Mouse (Mus musculus): ENCODE data around the gene Iqgap3.
A peak's percentile ranks its signal among the peaks of the same experiment; 100 is the strongest.

The Iqgap3 gene

GRCm38 (mm10) chr3:88148776-88149509 lies 67.2 kb downstream of the Iqgap3 start:
- peak; percentile 26; the same call in 1 of the 2 replicates for TF ChIP-seq GATA4 (IDR thresholded peaks at IDR 0.05; ENCODE audit: insufficient replicate concordance, low read length)

DNA sequence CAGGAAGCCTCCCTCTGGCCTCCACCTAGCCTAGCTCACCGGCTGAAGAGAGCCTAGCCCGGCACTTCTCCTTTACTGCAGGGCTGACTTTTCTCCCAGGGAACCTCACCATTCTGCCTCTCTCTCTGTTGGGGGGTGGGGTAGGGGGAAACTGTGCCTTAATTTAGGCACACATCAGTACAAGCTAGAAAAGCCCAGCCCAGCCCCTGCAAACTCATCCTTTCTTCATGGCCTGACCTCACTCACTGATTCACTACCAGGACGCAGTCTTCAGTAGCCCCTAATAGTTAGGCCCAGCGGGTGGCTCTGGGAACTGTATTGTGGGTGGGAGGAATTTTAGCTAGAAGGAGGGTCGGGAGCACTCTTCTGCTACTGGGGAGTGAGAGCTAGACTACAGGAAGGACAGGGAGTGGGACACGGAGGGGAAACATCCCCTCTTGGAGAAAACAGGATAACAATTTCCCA lies 67.8 kb downstream of the Iqgap3 start:
- TF ChIP-seq GATA4 (IDR thresholded peaks at IDR 0.05; ENCODE audit: insufficient replicate concordance, low read length) = no peak

DNA sequence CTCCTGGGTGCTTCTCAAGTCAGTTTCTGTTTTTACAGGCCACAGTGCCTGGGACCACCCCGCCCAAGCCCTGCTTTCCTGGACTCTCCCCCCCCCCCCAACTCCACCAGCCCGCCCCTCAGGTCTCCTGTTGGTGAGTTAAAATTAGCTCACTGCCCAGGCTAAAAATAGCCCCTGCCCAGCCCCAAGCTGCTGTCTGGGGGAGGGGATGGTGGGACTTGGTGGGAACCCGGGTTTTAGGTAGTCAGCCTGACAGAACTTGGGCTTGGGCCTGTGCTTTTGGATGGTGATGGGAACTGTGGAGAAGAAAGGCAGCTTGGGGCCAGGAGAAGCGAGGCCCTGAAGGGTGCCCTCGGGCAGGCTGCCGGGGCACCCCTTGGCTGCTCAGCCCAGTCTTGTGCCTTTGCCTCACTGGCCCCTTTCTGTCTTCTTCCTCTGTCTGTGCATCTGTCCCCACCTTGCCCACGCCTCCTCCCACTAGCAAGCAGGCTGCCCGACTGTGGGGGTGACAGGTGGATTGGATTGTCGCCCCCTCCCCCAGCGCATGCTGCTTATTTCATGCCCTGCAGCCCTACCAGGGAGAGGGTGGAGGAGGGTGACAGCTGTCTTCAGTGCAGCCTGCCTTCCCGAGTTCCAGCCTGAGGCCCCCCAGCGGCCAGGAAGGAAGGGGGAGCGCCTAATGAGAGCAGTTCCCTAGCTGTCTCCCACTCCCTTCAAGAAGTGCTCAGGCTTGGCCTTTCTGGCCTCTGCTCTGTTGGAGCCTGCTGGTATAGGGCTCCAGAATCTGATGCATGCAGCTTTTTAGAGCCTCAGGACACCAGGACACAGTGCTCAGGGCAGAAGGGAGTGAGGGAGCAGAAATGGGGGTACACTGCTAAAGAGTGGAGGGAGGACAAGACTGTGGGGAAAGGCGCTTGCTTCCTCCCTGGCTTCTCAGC lies 68.6 kb downstream of the Iqgap3 start:
- TF ChIP-seq GATA4 (IDR thresholded peaks at IDR 0.05; ENCODE audit: insufficient replicate concordance, low read length) = no peak

GRCm38 (mm10) chr3:88150999-88151364 lies 69.2 kb downstream of the Iqgap3 start:
- no peak for TF ChIP-seq GATA4 (IDR thresholded peaks at IDR 0.05; ENCODE audit: insufficient replicate concordance, low read length)

DNA sequence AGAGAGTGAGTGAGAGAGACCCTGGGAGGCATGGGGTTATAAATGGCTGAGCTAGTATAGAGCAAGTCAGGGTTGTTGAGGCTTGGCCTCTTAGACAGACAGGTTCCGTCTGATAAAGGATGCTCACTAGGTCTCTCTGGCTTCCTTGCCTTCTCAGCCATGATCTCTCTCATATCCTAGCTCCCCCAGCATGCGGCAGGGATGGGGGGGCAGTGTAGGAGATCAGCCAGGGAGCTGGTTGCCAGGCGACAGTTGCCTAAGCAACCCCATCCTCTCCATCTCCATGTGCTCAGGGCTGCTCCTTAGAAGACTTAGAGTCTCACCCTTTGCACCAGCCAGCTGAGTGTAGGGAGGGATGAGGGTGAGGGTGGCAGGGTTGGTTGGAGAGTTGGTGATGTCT lies 70.3 kb downstream of the Iqgap3 start:
- no peak for TF ChIP-seq GATA4 (IDR thresholded peaks at IDR 0.05; ENCODE audit: insufficient replicate concordance, low read length)

- TF ChIP-seq GATA4 (IDR thresholded peaks at IDR 0.05; ENCODE audit: insufficient replicate concordance, low read length) = no peak
Measured at GRCm38 (mm10) chr3:88153290-88154011, 71.7 kb downstream of the Iqgap3 start.

- no peak for TF ChIP-seq GATA4 (IDR thresholded peaks at IDR 0.05; ENCODE audit: insufficient replicate concordance, low read length)
Measured at GRCm38 (mm10) chr3:88154236-88154635, 72.5 kb downstream of the Iqgap3 start.

DNA sequence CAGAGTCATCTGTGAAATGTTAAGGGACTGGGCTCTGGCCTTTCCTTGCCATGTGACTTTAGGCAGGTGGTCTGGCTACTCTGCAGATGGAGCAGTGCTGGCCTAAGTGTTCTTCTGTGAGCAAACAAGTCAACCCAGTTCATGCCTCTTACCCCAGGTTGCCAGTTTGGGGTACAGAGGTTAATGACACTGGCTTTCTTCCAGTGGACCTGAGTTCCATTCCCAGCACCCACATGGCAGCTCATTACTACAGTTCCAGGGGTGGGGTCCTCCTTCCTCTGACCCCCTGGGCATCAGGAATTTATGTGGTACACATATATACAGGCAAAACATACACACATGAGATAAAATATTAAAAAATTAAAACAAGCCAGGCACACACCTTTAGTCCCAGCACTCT lies 75.0 kb downstream of the Iqgap3 start:
- no peak for TF ChIP-seq GATA4 (IDR thresholded peaks at IDR 0.05; ENCODE audit: insufficient replicate concordance, low read length)

DNA sequence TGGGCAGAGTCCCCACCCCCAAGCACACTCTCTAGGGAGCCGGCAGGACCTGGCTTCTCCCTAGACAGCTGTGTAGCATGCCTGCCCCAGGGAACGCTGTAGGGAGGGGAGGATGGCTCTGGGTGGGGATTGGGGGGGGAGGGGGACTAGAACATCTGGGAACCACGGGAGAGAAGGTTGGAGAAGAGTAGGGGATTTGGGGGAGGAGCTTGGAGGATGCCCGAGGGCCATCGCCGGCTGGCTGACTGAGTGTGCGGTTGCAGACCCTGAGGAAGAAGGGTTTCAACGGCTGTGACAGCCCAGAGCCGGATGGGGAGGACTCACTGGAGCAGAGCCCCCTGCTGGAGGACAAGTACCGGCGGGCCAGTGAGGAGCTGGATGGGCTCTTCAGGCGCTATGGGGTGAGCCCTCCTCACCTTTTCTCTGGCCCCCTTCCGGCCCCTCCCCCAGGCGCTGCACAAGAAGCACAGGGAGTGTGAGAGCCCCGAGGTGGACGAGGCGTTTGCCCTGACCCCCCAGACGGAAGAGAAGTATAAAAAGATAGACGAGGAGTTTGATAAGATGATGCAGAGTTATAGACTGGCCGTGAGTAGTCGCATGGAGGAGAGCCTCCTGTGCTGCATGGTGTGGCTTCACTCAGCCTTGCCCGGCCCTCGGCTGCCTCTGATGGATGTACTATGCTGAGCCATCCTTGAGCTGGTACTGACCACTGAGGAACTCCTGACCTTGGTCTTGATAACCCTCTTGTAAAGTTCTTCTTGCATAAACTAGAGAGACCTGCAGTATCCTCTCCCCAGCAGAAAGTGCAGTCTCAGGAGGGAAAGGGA lies 76.2 kb downstream of the Iqgap3 start:
- no peak for TF ChIP-seq GATA4 (IDR thresholded peaks at IDR 0.05; ENCODE audit: insufficient replicate concordance, low read length)

DNA sequence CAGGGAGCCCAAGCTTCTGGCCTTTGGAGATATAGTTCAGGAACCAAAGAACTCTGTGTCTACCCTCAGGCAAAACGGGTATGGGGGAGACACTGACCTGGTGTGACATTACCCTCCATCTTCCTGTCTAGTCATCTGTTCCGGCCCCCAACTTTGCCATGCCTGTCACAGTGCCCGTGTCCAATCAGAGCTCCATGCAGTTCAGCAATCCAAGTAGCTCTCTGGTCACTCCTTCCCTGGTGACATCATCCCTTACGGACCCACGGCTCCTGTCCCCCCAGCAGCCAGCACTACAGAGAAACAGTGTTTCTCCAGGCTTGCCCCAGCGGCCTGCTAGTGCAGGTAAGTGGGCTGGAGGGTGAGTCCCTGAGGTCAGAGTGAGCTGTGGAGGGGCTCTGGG lies 77.2 kb downstream of the Iqgap3 start:
- TF ChIP-seq GATA4 (IDR thresholded peaks at IDR 0.05; ENCODE audit: insufficient replicate concordance, low read length) = no peak

DNA sequence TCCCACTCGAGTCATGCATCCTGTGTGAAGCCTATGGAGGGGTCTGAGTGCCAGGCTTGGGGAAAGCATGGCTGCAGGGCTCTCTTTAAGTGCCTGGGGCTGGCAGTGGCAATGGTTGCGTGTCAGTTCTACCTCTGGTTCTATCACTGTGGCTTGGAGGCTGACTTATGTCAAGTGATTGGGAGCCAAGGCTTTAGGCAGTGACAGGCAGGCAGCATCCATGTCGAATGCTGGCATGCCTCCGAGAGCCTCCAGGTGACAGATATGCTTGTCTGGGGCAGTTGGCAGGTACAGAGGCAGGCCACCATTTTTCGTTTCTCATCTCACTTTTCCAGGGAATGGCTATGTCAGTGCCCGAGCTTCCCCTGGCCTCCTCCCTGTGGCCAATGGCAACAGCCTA lies 79.1 kb downstream of the Iqgap3 start:
- no peak for TF ChIP-seq GATA4 (IDR thresholded peaks at IDR 0.05; ENCODE audit: insufficient replicate concordance, low read length)

- TF ChIP-seq GATA4 (IDR thresholded peaks at IDR 0.05; ENCODE audit: insufficient replicate concordance, low read length) = no peak
Measured at GRCm38 (mm10) chr3:88162259-88162658, 80.5 kb downstream of the Iqgap3 start.

GRCm38 (mm10) chr3:88162811-88163210 lies 81.0 kb downstream of the Iqgap3 start:
- TF ChIP-seq GATA4 (IDR thresholded peaks at IDR 0.05; ENCODE audit: insufficient replicate concordance, low read length) = no peak

DNA sequence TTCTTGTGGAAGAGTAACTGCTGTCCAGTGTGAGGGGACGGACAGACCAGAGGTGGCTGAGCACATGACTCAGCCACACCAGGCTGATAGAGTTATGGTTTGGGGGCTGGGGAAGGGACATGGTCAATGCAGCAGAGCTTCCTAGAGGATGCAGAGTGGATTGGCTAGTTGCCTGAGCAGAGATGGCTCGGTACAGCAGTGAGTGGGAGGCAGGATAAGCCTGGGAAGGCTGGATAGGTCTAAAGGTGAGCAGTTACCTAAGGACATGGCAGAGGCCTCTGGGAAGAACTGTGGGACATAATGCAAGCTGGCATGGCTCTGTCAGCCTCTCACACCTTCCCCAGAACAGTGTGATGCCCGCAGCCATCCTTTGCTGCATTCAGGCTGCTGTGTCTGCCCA lies 82.1 kb downstream of the Iqgap3 start:
- TF ChIP-seq GATA4 (IDR thresholded peaks at IDR 0.05; ENCODE audit: insufficient replicate concordance, low read length) = no peak

- no peak for TF ChIP-seq GATA4 (IDR thresholded peaks at IDR 0.05; ENCODE audit: insufficient replicate concordance, low read length)
Measured at GRCm38 (mm10) chr3:88164263-88164662, 82.5 kb downstream of the Iqgap3 start.
